Mouse (Mus musculus) hindbrain, embryonic 12.5 days (tissue): ENCODE measurements around the gene Nckipsd. TPM values are rescaled to one million over a fixed set of nuclear protein-coding genes. Genes with fewer than 3 reads are reported as not detected.
A peak's percentile ranks its signal among the peaks of the same experiment; 100 is the strongest.

Experiments
- ATAC-seq: fragments of 200-750 bp; cut with Nextera tagmentation; 2 replicates; pipeline ENCODE4 v1.8.0; 2017; ENCODE audit warnings: moderate TSS enrichment; ENCODE audit not compliant: low FRiP score
- H3K27ac ChIP-seq: fragments of 300-500 bp; sonication (generic); 2 replicates; pipeline ENCODE4 v1.5.1; 2016; ENCODE audit warnings: mild to moderate bottlenecking
- H3K27me3 ChIP-seq: fragments of 300-500 bp; sonication (generic); 2 replicates; pipeline ENCODE4 v1.6.1; 2016; ENCODE audit warnings: mild to moderate bottlenecking
- H3K36me3 ChIP-seq: fragments of 300-500 bp; sonication (generic); 2 replicates; pipeline ENCODE4 v1.6.1; 2016; ENCODE audit warnings: mild to moderate bottlenecking
- H3K4me1 ChIP-seq: fragments of 300-500 bp; sonication (generic); 2 replicates; pipeline ENCODE4 v1.6.1; 2016
- H3K4me2 ChIP-seq: fragments of 300-500 bp; sonication (generic); replicated peaks from 2 replicates; pipeline ENCODE4 v1.6.1; 2016; ENCODE audit warnings: mild to moderate bottlenecking
- H3K4me3 ChIP-seq: fragments of 300-500 bp; sonication (generic); 2 replicates; pipeline ENCODE4 v1.5.1; 2016; ENCODE audit warnings: mild to moderate bottlenecking
- H3K9ac ChIP-seq: fragments of 300-500 bp; sonication (generic); 2 replicates; pipeline ENCODE4 v1.6.1; 2016; ENCODE audit warnings: mild to moderate bottlenecking, moderate library complexity
- H3K9me3 ChIP-seq: fragments of 300-500 bp; sonication (generic); replicated peaks from 2 replicates; pipeline ENCODE4 v1.6.1; 2016; ENCODE audit warnings: mild to moderate bottlenecking
- WGBS: fragments of 180-500 bp; shearing (Covaris S2); methylation state at CpG from one replicate; pipeline ENCODE4 v1.1.7; 2016; 5-methylcytosine and 5-hydroxymethylcytosine counted together
- microRNA-seq: library from miRNA; unstranded; fragments of <30 nt; microRNA quantifications from one replicate; pipeline ENCODE4, GENCODE M21; 2017
- polyA plus RNA-seq: library from polyadenylated mRNA; unstranded; fragments of >200 nt; fragmentation: Nextera tagmentation; extraction: Ambion mirVana; gene quantifications from 2 replicates; pipeline ENCODE4 v1.2.1, GENCODE M21; 2016

The Nckipsd gene
- polyA plus RNA-seq, 1 experiment from 2014 or later = 20.2 TPM

GRCm38 (mm10) chr9:108855335-108855734 lies 47.2 kb downstream of the Nckipsd start:
- Histone ChIP-seq H3K4me2 (peak overlapping the region; percentile 55; the same call in 1 of the 2 replicates), H3K27me3 (peaks cover 5% of the 10 kb centered on the region; the same call in 1 of the 2 replicates), H3K9me3 (no peaks in the 10 kb centered on the region), H3K9ac (peak overlapping the region; percentile 56; the same call in 1 of the 2 replicates), H3K27ac (no peak overlapping the region), H3K4me1 (peaks cover 16% of the 10 kb centered on the region), H3K36me3 (peaks cover 48% of the 10 kb centered on the region), H3K4me3 (no peak overlapping the region)
- no peak for ATAC-seq
- WGBS = 57% methylated on average over 5 of the region's 5 CpGs

GRCm38 (mm10) chr9:108858792-108859527 lies 50.8 kb downstream of the Nckipsd start:
- no peaks in the 10 kb centered on the region for H3K9me3 ChIP-seq
- no peak overlapping the region for H3K4me3 ChIP-seq
- no peak overlapping the region for H3K9ac ChIP-seq
- H3K4me2 ChIP-seq = no peak overlapping the region
- peaks cover 5% of the 10 kb centered on the region; the same call in 1 of the 2 replicates for H3K27me3 ChIP-seq
- no peak overlapping the region for H3K27ac ChIP-seq
- H3K36me3 ChIP-seq = peaks cover 46% of the 10 kb centered on the region
- WGBS = 81% methylated on average over 8 of the region's 8 CpGs
- no peak for ATAC-seq
- peaks cover 6% of the 10 kb centered on the region for H3K4me1 ChIP-seq

Small RNAs within 50 kb of the gene (microRNA-seq; reads per million reads assigned to microRNA genes)
- not detected for gene Gm23156

Other genes starting within 250 kb of the Nckipsd start
- 128 and 131 TPM in 2 replicates for gene Impdh2, start 248.1 kb upstream of the Nckipsd start, polyA plus RNA-seq
- gene Ndufaf3, start 240.9 kb upstream of the Nckipsd start, polyA plus RNA-seq = 53.4 and 57.0 TPM in 2 replicates
- gene Dalrd3, start 238.5 kb upstream of the Nckipsd start, polyA plus RNA-seq = 232 and 248 TPM in 2 replicates
- gene Wdr6, start 229.6 kb upstream of the Nckipsd start, polyA plus RNA-seq = 290 and 293 TPM in 2 replicates
- 19.0 and 19.9 TPM in 2 replicates for gene P4htm, start 210.7 kb upstream of the Nckipsd start, polyA plus RNA-seq
- gene Arih2, start 159.0 kb upstream of the Nckipsd start, polyA plus RNA-seq = 50.4 and 54.8 TPM in 2 replicates
- 40.0 and 41.4 TPM in 2 replicates for gene Slc25a20, start 146.3 kb upstream of the Nckipsd start, polyA plus RNA-seq
- 59.3 and 63.8 TPM in 2 replicates for gene Prkar2a, start 119.1 kb upstream of the Nckipsd start, polyA plus RNA-seq
- gene Ip6k2, start 24.6 kb upstream of the Nckipsd start, polyA plus RNA-seq = 140 and 154 TPM in 2 replicates
- gene Celsr3, start 18.0 kb downstream of the Nckipsd start, polyA plus RNA-seq = 11.9 TPM in 2 replicates
- gene Slc26a6, start 44.9 kb downstream of the Nckipsd start, polyA plus RNA-seq = 12.7 and 16.5 TPM in 2 replicates
- 0.44 and 0.48 TPM in 2 replicates for gene Tmem89, start 106.3 kb downstream of the Nckipsd start, polyA plus RNA-seq
- 346 and 367 TPM in 2 replicates for gene Uqcrc1, start 128.3 kb downstream of the Nckipsd start, polyA plus RNA-seq
- gene Col7a1, start 145.2 kb downstream of the Nckipsd start, polyA plus RNA-seq = 3.1 and 3.9 TPM in 2 replicates
- not detected in 2 replicates for gene Ucn2, start 177.6 kb downstream of the Nckipsd start, polyA plus RNA-seq
- gene Pfkfb4, start 183.4 kb downstream of the Nckipsd start, polyA plus RNA-seq = 20.1 and 24.0 TPM in 2 replicates
- 52.3 and 56.6 TPM in 2 replicates for gene Shisa5, start 230.2 kb downstream of the Nckipsd start, polyA plus RNA-seq